Mouse (Mus musculus): Measurements from ENCODE around the gene Zc3h12a.

Zc3h12a gene

DNA sequence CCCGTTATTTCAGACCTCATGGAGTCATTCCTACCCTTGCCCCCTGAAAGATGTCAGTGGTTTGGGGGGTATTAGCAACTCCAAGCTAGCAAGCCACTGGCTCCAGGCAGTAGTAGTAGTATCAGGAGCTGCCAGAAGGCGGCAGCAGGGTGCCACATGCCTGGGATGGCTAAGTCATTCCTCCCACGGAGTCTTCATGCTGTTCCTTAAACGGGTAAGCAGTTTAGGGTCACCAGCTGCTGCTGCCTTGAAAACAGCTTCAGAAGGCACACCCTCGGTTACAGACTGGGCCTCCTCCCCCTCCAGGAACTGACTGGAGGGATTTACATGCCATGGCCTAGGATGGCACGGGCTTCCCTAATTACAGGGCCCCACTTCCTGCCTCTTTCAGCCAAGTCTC lies 13.0 kb downstream of the Zc3h12a start:
- DNase-seq, result peak; percentile 87

DNA sequence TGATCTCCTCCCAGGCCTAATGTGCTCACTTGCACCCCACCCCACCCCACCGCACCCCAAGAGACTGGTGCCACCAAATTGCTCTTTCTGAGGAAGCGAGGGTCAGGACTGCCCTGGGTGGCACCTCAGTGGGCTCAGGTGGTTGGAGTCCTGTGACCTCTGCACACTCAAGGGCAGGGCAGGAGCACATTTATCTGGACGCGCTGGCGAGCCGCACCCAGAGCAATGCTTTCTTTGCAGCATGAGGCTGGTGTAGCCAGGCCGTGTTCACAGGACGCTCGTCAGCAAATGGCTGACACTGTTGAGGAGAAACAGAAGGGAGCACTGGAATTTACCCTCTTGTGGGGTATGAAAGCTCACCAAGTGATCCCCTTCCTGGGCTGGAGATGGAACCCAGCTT lies 22.3 kb downstream of the Zc3h12a start:
- DNase-seq, result no peak

DNA sequence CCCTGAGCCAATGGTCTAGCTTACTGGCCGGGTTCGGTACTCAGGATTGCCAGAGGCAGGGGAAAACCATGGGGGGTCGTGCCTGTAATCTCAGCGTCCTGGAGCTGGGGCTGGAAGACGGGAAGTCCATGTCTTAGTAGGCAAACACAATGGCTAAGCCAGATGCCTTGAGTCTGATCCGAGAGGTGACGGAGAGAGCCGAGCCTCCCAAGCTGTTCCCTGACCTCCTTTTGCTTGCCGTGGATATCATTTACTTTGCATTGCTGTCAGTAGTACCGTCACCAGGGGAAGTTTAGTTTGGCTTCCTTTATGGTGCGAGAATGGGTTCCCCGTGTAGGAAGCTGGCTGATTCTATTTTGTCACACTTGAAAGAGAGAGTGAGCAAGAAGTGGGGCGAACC lies 26.3 kb downstream of the Zc3h12a start:
- no peak for DNase-seq

DNA sequence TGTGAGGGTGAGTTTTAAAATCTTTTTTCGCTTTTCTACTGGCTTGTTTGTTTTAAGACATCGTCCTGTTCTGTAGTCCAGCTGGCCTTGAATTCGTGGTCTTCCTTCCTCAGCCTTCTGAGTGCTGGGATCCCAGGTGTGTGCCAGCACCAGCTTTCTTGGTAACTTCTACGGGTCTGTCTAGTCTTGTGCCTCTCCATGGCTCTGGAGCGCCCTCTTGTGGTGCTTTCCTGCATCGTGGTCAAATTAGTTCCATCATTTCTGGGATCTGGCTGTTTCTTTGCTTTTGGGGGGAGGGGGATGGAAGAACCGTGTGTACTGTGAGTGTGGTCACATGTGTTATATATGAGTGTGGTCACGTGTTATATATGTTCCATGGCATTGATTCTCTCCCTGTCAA lies 28.2 kb downstream of the Zc3h12a start:
- peak; percentile 88 for DNase-seq

DNA sequence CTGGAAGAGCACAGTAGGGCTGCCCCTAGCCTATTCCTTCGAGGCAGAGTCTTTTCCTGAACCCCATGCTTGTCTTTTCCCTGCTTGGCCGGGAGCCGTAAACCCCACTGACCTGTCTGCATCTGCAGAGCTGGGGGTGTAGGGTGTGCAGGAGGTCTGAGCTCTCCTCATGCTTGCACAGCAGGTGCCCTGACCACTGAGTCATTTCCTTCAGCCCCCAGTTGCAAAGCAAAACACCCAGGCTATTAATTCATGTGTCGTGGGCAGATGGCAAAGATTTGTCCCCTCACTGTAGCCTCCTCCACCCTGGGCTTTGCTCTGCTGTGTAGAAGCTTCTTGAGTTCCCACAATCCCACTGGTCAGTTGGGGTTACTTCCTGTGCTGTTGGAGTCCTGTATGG lies 30.2 kb downstream of the Zc3h12a start:
- DNase-seq, result no peak

DNA sequence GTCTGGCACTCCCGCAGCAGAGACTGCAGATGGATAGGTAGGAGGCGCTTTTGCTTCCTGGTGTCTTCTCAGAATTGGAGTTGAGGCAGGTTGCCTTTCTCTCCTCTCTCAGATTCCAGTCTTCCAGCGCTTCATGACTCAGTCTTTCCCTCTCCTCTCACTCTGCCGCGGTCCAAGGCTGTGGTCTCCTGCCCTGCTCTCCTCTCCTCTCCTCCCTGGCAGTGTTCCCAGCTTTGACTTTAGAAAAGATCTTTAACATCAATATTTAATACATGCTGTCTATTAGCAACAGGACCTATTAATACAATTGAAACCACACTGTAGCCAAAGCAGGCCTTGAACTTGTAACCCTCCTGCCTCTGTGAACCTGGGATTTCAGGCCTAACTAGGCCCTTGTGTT lies 31.6 kb downstream of the Zc3h12a start:
- DNase-seq, result no peak

DNA sequence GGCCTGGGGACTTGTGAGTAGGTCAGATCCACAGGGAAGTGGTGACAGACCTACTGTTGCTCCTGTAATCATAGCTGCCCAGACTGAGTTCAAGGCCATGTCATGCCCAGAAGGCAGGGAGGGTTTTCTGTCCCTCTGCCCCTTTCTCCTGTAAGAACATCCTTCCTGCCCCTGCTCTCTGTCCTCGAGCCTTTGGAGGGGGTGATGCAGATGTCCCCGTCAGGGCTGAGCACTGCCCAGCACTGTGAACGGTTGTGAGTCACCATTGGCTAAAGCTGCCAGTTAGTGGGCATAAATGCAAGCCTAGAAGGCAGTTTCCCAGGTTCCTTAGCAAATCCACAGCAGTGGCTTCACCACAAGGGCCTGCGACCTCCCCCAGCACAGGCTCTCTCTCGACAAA lies 34.6 kb downstream of the Zc3h12a start:
- no peak for DNase-seq

DNA sequence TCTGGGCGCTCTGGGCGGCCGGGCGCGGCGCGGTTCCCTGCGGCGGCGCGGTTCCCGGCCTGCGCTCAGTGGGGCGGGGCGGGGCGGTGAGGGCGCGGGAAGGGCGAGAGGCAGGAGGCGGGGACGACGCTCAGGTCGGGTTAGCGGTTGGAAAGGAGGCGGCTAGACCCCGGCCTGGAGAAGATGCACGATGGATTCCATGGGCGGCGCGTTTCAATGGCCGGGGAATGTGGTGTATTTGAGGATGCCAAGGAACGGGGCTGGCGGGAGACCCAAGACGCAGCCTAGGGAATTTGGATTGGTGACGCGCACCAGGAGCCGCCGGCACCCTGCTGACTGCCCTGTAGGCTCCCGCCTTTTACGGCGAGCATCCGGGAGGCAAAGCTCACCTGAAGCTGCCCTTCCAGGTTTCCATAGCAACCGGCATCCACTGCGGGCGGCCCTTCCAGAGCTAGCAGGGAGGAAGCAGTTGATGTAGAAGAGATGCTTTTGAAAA lies 42.2 kb downstream of the Zc3h12a start:
- peak; percentile 59 for DNase-seq

DNA sequence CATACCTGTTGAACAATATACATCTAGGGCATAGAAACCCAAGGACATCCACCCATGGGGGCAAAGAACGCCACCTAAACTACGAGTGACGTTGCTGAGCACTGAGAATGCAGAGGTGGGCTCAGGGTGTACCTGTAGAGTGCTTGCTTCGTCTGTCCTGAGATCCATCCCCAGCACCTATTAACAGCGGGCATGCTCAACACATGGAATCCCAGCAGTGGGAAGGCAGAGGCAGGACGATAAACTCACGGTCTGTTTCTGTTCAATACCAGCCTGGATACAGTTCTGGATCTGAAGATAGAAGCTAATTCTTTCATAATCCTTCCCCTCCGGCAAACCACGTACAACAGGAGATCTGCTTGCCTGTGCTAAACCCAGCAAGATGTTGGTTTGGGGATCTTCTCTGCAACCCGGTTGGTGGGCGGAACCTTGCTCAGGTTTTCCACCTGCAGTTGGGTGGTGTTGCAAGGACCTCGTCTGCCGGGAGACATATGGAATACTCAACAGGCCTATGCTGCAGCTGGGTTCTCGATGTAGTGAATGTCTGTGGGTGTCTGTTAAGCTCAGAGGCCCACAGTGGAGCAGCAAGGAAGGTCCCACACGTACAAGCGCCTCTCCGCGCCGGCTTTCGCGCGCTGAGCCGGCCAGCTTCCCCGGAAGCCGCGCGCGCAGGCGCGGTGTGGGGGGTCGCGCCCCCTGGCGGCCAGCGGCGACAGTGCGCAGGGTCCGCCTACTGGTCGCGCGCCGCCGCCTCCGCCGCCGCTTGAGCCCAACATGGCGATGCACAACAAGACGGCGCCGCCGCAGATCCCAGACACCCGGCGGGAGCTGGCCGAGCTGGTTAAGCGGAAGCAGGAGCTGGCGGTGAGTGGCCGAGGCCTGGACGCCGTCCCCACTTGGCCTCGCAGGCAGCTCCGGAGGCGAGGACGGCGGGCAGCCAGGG lies 43.0 kb downstream of the Zc3h12a start, which contains the start of gene Meaf6:
TSS of gene Meaf6 (plus strand) at position 732 of the 943 bp plus-strand sequence.
- DNase-seq, result peak; percentile 90

DNA sequence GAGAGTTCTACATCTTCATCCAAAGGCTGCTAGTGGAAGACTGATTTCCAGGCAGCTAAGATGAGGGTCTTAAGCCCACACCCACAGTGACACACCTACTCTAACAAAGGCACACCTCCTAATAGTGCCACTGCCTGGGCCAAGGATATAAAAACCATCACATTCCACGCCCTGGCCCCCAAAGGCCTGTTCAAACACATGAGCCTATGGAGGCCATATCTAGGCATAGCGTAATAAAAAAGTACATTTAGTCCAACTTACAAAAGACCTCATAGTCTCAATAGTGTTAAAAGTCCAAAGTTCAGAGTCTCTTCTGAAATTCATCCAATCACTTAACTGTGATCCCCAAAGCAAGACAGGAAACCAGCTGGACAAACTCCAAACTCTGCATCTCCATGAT lies 48.9 kb downstream of the Zc3h12a start:
- DNase-seq, result no peak

DNA sequence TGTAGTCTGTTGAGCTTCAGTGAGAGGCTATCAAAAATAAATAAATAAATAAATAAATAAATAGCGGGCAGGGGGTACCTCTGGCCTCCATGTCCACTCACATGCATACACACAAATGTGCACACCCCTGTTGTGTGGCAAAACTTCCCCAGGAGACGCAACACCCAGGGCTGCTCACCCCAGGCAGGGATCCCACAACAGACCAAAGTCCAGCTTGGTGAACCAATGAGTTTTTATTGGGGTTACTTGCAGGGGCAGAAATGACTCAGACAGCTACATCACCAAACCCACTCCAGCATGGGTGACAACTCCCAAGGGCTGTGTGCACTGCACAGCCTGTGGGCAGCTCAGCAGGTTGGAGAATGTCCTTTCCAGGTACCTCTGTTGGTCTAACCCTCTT lies 49.9 kb downstream of the Zc3h12a start:
- no peak for DNase-seq

Measured in right cerebral cortex, postnatal 14 days (tissue).